Mouse (Mus musculus): ENCODE results near the gene Taf9.

Gene Taf9

GRCm38 (mm10) chr13:100669291-100670022, 18.1 kb downstream of the Taf9 start, which contains the start of gene Ccdc125:
Gene Ccdc125, plus strand, starts transcription at chr13:100669717.
- DNase-seq (ENCODE audit: low spot score in 2 of 2), result no peak

DNA sequence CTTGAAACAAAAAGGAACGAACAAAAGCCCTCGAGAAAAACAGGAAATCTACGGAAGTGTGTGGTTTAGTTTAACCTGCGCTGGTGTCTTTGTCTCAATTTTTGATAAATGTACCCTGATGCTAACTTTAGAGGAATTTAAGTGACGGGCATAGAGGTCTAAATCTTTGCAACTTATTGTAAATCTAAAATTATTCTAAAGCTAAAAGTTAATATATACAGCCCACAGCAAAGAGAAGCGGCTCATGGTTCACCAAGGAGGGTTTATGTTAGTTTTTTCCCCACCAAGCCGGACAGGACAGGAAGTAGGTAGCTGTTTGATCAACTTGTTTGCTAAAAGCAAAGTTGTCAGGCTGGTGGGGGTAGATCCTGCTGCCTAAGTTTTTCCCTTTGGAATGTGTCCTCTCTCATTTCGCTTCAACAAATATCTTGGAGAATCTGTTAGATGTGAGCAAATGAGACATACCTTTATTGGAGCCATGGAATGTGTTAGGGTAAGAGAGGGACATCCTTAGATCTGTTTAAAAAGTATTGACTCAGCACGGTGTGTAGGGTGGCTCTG, 18.9 kb downstream of the Taf9 start:
- DNase-seq (ENCODE audit: low spot score in 2 of 2), result no peak

- no peak for DNase-seq (ENCODE audit: low spot score in 2 of 2)
These were observed 24.7 kb downstream of the Taf9 start for GRCm38 (mm10) chr13:100675936-100676635.

GRCm38 (mm10) chr13:100681615-100682014, 30.2 kb downstream of the Taf9 start:
- no peak for DNase-seq (ENCODE audit: low spot score in 2 of 2)

- DNase-seq (ENCODE audit: low spot score in 2 of 2), result no peak
These were observed 31.5 kb downstream of the Taf9 start for GRCm38 (mm10) chr13:100682837-100683236.

- no peak for DNase-seq (ENCODE audit: low spot score in 2 of 2)
These were observed 33.0 kb downstream of the Taf9 start for GRCm38 (mm10) chr13:100684355-100684754.

DNA sequence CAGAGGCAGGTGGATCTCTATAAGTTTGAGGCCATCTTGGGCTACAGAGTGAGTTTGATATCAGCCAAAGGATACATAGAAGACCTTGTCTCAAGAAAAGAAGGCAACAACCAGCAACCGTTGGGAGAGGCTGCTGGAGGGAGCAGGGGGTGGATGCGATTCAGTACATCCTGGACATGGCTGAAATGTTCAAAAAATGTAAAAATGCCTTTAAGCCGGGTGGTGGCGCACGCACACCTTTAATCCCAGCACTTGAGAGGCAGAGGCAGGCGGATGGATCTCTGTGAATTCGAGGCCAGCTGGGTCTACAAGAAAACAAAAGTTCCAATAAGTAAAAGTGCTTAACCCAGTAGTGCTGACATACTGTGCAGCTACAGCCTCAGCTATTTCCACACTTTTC, 36.1 kb downstream of the Taf9 start:
- no peak for DNase-seq (ENCODE audit: low spot score in 2 of 2)

DNA sequence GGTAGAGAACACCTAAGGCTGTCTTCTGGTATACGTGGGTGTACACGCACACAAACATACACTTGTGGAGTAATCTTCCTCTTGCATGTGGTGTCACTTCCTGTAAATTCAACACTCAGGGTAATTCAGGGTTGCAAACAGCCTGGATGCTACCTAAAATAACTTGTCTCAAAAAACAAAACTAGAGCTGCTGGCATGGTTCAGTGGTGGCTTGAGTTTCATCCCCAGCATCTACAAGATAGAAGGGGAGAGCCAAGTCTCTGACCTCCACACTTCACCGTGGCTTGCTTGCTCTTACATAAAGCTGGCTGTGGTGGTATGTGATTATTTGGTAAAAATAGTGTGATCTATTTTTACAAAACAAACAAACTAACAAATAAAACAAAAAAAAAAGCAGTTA, 46.2 kb downstream of the Taf9 start:
- DNase-seq (ENCODE audit: low spot score in 2 of 2), result no peak

DNA sequence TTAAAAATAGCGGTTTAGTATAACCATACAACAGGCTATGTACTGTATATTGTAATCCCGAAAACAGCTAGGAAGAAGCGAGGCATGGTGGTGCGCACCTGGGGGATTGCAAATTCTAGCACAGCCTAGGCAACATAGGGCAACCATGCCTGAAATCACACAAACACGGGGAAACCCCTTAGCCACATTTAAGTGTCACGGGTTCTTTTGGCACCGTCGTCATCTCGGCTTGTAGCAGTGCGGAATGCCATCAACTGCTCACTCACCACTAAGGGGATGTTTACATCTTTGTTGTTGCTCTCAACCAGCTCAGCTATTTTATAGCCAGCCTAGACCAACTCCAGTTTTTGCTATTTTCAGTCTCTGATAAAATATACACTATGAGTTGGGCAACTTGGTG, 47.5 kb downstream of the Taf9 start:
- no peak for DNase-seq (ENCODE audit: low spot score in 2 of 2)

DNA sequence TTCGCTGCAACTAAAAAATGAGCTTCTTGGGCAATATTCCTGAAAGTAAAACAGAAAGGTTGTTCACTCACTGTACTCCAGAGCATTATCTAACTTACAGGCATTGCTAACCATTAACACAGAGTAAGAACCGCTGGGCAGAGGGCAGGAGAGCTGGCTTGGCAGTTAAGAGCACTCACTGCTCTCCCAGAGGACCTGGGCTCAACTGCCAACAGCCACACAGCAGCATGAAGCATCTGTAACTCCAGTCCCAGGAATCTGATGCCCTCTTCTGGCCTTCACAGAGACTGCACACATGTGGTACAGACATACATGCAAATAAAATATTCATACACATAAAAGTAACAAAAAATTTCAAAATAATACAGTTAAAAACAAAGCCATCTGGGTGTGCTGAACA, 52.1 kb downstream of the Taf9 start:
- no peak for DNase-seq (ENCODE audit: low spot score in 2 of 2)
